Mouse (Mus musculus) ES-E14 (cell line): ENCODE data around the gene Abca4.

ENCODE experiments used
- CHD2 ChIP-seq: IDR thresholded peaks from 2 replicates; pipeline ENCODE4 v1.6.1; 2014; ENCODE audit warnings: mild to moderate bottlenecking, low read depth, low read length, inconsistent platforms
- HCFC1 ChIP-seq: IDR thresholded peaks from 2 replicates; pipeline ENCODE4 v1.6.1; 2012; ENCODE audit warnings: low read length, inconsistent platforms, borderline replicate concordance; ENCODE audit not compliant: insufficient read depth
- MAFK ChIP-seq: IDR thresholded peaks from 2 replicates; pipeline ENCODE4 v1.6.1; 2014; ENCODE audit warnings: mild to moderate bottlenecking, low read depth, low read length, inconsistent platforms; ENCODE audit not compliant: insufficient read depth
- ZC3H11A ChIP-seq: IDR thresholded peaks from 2 replicates; pipeline ENCODE4 v1.6.1; 2012; ENCODE audit warnings: low read depth, mild to moderate bottlenecking, inconsistent platforms, low read length, borderline replicate concordance
- ZNF384 ChIP-seq: IDR thresholded peaks from 2 replicates; pipeline ENCODE4 v1.6.1; 2012; ENCODE audit warnings: low read depth, low read length, inconsistent platforms

GRCm38 (mm10) chr3:122210434-122210833 is 166.2 kb downstream of the Abca4 start:
- TF ChIP-seq CHD2 (no peak), MAFK (no peak), HCFC1 (no peak), ZC3H11A (no peak), ZNF384 (no peak)
